Mouse (Mus musculus) layer of hippocampus, adult 6 months (tissue): Measurements from ENCODE around the gene Rapgef1. TPM values are rescaled to one million over a fixed set of nuclear protein-coding genes. Genes with fewer than 3 reads are reported as not detected.

ENCODE experiments used
- long read RNA-seq, 2 experiments: library from polyadenylated mRNA; unstranded; transcript quantifications; one replicate each; pipeline ENCODE4 v2.0.0; 2019 to 2020
- polyA plus RNA-seq: library from polyadenylated mRNA; unstranded; fragments of <200 nt; fragmentation: Nextera tagmentation; gene quantifications from 2 replicates; pipeline ENCODE4 v1.2.3, GENCODE M21; 2021

Gene Rapgef1
- polyA plus RNA-seq: 5.3 and 6.0 TPM in 2 replicates
- long read RNA-seq, experiment 1, partial matches to known transcripts: 22 of 22 reads
- long read RNA-seq, experiment 1, other reads (novel, unspliced or antisense): 0 of 22 reads
- long read RNA-seq, experiment 2, partial matches to known transcripts: 52 of 66 reads
- long read RNA-seq, experiment 2, other reads (novel, unspliced or antisense): 13 of 66 reads

DNA sequence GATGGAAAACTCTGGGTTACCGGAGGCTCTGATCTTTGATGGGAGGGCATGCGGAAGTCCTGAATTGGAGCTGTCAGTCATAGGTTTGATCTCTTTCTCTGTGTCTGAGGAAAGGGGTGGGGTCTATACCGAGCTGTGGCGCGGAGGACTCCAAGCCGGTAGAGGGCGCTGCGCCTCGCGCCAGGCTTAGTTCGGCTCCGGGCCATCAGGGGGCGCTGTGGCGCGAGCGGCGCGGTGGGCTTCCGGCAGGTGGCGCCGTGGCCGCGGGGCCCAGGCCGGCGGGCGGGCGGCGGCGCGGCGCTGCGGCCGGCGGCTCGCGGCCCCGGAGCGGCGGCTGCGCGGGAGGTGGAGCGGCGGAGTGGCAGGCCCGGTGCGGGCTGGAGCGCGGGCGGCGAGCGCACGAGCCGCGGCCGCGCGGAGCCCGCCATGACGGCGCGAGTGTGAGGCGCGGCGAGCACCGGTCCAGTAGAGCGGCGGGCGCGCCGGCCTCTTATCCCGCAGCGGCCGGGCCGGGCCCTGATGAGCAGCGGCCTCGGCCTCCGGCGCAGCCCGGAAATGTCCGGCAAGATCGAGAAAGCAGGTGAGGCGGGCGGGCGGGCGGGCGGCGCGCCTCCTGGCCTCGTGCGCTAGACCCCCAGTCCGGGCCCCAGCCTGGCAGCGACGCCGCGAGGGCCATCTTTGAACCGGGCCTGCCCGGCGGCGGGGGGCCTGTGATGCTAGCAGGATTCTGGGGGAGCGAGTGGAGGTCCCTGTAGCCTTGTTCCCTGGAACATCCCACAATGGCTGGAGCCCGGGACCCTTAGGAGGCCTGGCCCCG, at the start of gene Rapgef1:
Gene Rapgef1 (plus strand): TSS at position 237 of the 817 bp plus-strand sequence.

DNA sequence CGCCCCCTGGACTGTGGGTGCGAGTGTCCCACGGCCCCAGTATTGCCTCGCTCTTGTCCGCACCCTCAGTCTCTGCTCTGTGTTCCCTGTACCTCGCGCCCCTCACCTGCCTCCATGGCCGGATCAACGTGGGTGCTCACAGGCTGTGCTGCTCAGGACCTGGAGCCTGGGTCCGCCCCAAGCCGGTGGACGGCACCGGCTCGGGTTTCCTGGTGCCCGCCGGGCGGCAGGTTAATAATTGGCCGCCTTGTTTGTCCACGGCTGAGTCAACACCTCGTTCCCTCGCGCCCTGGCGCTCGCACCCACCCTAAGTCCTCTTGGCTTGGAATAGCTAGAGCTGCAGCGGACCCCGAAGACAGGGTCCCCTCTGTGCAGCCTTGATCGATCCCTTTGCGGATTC, 132.0 kb downstream of the Rapgef1 start, which contains the start of gene Gm13420:
Gene Gm13420 (minus strand): TSS at position 189 of the 400 bp plus-strand sequence.

DNA sequence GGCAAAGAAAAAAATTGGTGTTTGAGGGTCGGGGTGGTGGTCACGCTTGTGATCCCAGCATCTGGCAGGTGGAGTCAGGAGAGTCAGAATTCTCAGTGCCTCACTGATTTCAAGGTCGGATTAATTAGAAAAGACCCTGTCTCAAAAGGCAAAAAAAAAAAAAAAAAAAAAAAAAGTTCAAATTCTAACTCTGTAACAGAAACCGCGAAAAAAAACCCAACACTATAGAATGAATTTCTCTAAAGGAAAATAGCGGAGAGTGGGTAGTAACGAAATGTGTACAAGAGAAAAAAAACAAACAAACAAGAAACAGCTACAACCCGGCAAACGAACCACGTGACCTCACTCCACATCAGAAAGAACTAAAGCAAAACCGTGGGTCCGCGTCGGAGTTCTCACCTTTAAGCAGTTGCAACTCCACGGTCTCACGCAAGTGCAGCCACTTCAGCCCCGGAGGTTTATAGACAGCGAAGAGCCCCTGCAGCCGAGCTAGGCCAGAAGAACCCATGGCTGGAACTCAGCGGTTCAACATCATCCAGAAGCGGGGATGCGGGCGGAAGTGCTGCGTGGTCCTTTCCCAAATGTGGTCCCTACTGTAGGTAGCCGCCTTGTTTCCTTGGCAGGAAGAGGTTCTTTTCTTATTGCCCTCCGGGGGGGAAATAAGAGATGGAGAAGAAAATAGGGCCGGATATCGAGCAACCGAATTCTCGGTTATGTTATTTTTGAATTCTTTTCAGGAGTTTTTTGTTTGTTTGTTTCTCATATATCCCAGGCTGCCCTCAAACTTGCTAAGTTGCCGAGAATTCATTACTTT, 167.8 kb downstream of the Rapgef1 start, which contains the start of gene Coq4:
Gene Coq4 (plus strand): TSS at position 390 of the 814 bp plus-strand sequence.

DNA sequence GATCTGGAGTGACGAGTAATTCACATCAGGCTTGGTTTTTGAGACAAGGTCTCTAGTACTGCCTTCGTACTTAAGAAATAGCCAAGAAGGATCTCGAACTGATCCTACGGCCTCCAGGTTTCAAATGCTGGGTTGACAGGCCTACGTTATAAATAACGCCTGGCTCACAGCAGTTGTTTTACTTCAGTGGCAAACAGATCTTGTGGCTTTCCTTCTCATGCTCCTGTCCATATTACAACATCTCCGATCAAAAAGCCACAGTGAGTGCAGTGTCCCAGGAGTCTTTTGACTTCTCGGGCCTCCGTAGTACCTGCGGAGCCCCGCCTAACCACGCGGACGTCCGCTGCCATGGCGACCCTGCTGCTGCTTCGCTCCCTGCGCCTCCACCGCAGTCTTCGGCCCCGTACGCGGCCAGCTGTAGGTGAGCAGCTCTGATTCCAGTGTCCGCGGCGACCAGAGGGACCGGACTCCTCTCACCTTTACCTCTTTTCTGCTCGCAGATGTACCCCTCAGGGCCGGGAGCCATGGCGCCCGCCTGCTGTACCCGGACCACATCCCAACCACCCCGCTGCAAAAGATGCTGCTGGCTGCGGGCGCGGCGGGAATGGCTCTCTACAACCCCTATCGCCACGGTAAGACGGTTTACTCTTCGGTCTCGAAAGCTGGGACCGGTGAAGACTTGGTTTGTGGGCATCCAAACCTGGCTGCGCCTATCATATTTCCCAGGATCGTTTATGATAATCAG, 168.6 kb downstream of the Rapgef1 start, which contains the start of gene Trub2:
Gene Trub2 (minus strand): TSS at position 566 of the 745 bp plus-strand sequence.

Other genes with a start within 250 kb of the Rapgef1 start
- 0.21 and 0.73 TPM in 2 replicates for gene Gm13420, start 132.0 kb downstream of the Rapgef1 start, polyA plus RNA-seq
- not detected in 2 replicates for gene Gm13547, start 139.6 kb downstream of the Rapgef1 start, polyA plus RNA-seq
- gene Coq4, start 167.8 kb downstream of the Rapgef1 start, polyA plus RNA-seq: 36.6 and 40.7 TPM in 2 replicates
- 12.7 and 13.2 TPM in 2 replicates for gene Trub2, start 168.8 kb downstream of the Rapgef1 start, polyA plus RNA-seq
- gene Slc27a4, start 182.9 kb downstream of the Rapgef1 start, polyA plus RNA-seq: 13.8 and 14.8 TPM in 2 replicates
- 1.6 and 3.3 TPM in 2 replicates for gene Urm1, start 200.4 kb downstream of the Rapgef1 start, polyA plus RNA-seq
- gene Cercam, start 249.4 kb downstream of the Rapgef1 start, polyA plus RNA-seq: 3.3 and 3.5 TPM in 2 replicates